Mouse (Mus musculus) ES-Bruce4 (cell line): ENCODE measurements around the gene Cmbl. TPM values are rescaled to one million over a fixed set of nuclear protein-coding genes. Genes with fewer than 3 reads are reported as not detected.

Experiments used
- H3K27ac ChIP-seq: 2 replicates; pipeline ENCODE4 v1.5.1; 2012; ENCODE audit warnings: low read length, inconsistent platforms; ENCODE audit not compliant: insufficient read depth
- H3K27me3 ChIP-seq: 2 replicates; pipeline ENCODE4 v1.6.1; 2012; ENCODE audit warnings: mild to moderate bottlenecking, low read length, inconsistent platforms; ENCODE audit not compliant: control insufficient read depth, poor library complexity, insufficient read depth, severe bottlenecking
- H3K36me3 ChIP-seq: 2 replicates; pipeline ENCODE4 v1.6.1; 2012; ENCODE audit warnings: inconsistent platforms, mild to moderate bottlenecking, low read length, moderate library complexity; ENCODE audit not compliant: control insufficient read depth, poor library complexity, insufficient read depth, severe bottlenecking
- H3K4me1 ChIP-seq: one replicate; pipeline ENCODE4 v1.8.1; 2011; ENCODE audit warnings: low read length; ENCODE audit not compliant: control insufficient read depth, insufficient read depth
- H3K4me3 ChIP-seq: 2 replicates; pipeline ENCODE4 v1.5.1; 2011; ENCODE audit warnings: low read depth, mild to moderate bottlenecking, low read length
- H3K9ac ChIP-seq: 2 replicates; pipeline ENCODE4 v1.6.1; 2012; ENCODE audit warnings: low read depth, mild to moderate bottlenecking, inconsistent platforms; ENCODE audit not compliant: poor library complexity, severe bottlenecking
- H3K9me3 ChIP-seq: replicated peaks from 2 replicates; pipeline ENCODE4 v1.6.1; 2012; ENCODE audit warnings: mild to moderate bottlenecking, low read length, inconsistent platforms; ENCODE audit not compliant: control insufficient read depth, poor library complexity, insufficient read depth, severe bottlenecking
- CTCF ChIP-seq: IDR thresholded peaks from one replicate; pipeline ENCODE4 v1.8.1; 2011; ENCODE audit warnings: low read depth, low read length
- EP300 ChIP-seq: IDR thresholded peaks from 2 replicates; pipeline ENCODE4 v1.6.1; 2011; ENCODE audit warnings: low read depth, low read length; ENCODE audit not compliant: insufficient read depth
- POLR2A ChIP-seq: IDR thresholded peaks from one replicate; pipeline ENCODE4 v1.8.1; 2011; ENCODE audit warnings: low read length; ENCODE audit not compliant: insufficient read depth
- polyA plus RNA-seq: library from polyadenylated mRNA; stranded (reverse); fragments of >200 nt; gene quantifications from 2 replicates; pipeline ENCODE4 v1.2.4, GENCODE M21; 2011; ENCODE audit warnings: low read depth; ENCODE audit not compliant: missing spikeins, insufficient read depth, insufficient read length

Gene Cmbl
- polyA plus RNA-seq, 1 experiment: not detected

- Histone ChIP-seq H3K4me1 (no peaks in the 10 kb centered on the region), H3K4me3 (no peak overlapping the region), H3K9me3 (no peaks in the 10 kb centered on the region), H3K27ac (no peak overlapping the region), H3K9ac (no peak overlapping the region), H3K36me3 (no peaks in the 10 kb centered on the region), H3K27me3 (no peaks in the 10 kb centered on the region)
- TF ChIP-seq CTCF (no peak), POLR2A (no peak), EP300 (no peak)
Measured at GRCm38 (mm10) chr15:31613826-31614453, 48.8 kb downstream of the Cmbl start.

- TF ChIP-seq CTCF (no peak), EP300 (no peak)
- Histone ChIP-seq H3K36me3 (no peaks in the 10 kb centered on the region), H3K9me3 (no peaks in the 10 kb centered on the region), H3K27me3 (no peaks in the 10 kb centered on the region), H3K4me1 (no peaks in the 10 kb centered on the region), H3K27ac (no peak overlapping the region), H3K9ac (no peak overlapping the region), H3K4me3 (no peak overlapping the region)
Measured at GRCm38 (mm10) chr15:31614666-31615065, 49.5 kb downstream of the Cmbl start.

- no peak overlapping the region for H3K27ac ChIP-seq
- no peaks in the 10 kb centered on the region for H3K36me3 ChIP-seq
- no peaks in the 10 kb centered on the region for H3K27me3 ChIP-seq
- no peaks in the 10 kb centered on the region for H3K9me3 ChIP-seq
- no peak overlapping the region for H3K9ac ChIP-seq
- TF ChIP-seq EP300: no peak
- TF ChIP-seq POLR2A: no peak
- TF ChIP-seq CTCF: no peak
- H3K4me3 ChIP-seq: no peak overlapping the region
- no peaks in the 10 kb centered on the region for H3K4me1 ChIP-seq
Measured at GRCm38 (mm10) chr15:31617261-31617660, 52.1 kb downstream of the Cmbl start.

GRCm38 (mm10) chr15:31619521-31619920 is 54.3 kb downstream of the Cmbl start:
- Histone ChIP-seq H3K4me3 (no peak overlapping the region), H3K9me3 (no peaks in the 10 kb centered on the region), H3K27me3 (no peaks in the 10 kb centered on the region), H3K9ac (no peak overlapping the region), H3K27ac (no peak overlapping the region), H3K4me1 (no peaks in the 10 kb centered on the region), H3K36me3 (no peaks in the 10 kb centered on the region)
- no peak for TF ChIP-seq POLR2A

GRCm38 (mm10) chr15:31627277-31628154 is 62.3 kb downstream of the Cmbl start:
- no peaks in the 10 kb centered on the region for H3K36me3 ChIP-seq
- no peak overlapping the region for H3K27ac ChIP-seq
- TF ChIP-seq EP300 (no peak), POLR2A (no peak), CTCF (no peak)

GRCm38 (mm10) chr15:31628180-31628579 is 63.0 kb downstream of the Cmbl start:
- H3K27ac ChIP-seq: no peak overlapping the region
- no peaks in the 10 kb centered on the region for H3K4me1 ChIP-seq
- TF ChIP-seq EP300: no peak
- no peak for TF ChIP-seq POLR2A
- no peak for TF ChIP-seq CTCF
- H3K27me3 ChIP-seq: no peaks in the 10 kb centered on the region
- no peak overlapping the region for H3K4me3 ChIP-seq
- H3K9ac ChIP-seq: no peak overlapping the region
- H3K36me3 ChIP-seq: no peaks in the 10 kb centered on the region
- no peaks in the 10 kb centered on the region for H3K9me3 ChIP-seq

More at GRCm38 (mm10) chr15:31627277-31628154, 62.3 kb downstream of the Cmbl start:
- Histone ChIP-seq H3K27me3 (no peaks in the 10 kb centered on the region), H3K4me1 (no peaks in the 10 kb centered on the region), H3K9ac (no peak overlapping the region), H3K9me3 (no peaks in the 10 kb centered on the region), H3K4me3 (no peak overlapping the region)
